Mouse (Mus musculus) embryonic facial prominence, embryonic 15.5 days (tissue): ENCODE measurements around the gene Slc29a1. TPM values are rescaled to one million over a fixed set of nuclear protein-coding genes. Genes with fewer than 3 reads are reported as not detected.

Experiments
- ATAC-seq: fragments of 200-750 bp; cut with Nextera tagmentation; 2 replicates; pipeline ENCODE4 v1.8.0; 2017; ENCODE audit warnings: low read depth, moderate TSS enrichment; ENCODE audit not compliant: insufficient number of reproducible peaks, low FRiP score, low TSS enrichment
- H3K27ac ChIP-seq: fragments of 300-500 bp; sonication (generic); replicated peaks from 2 replicates; pipeline ENCODE4 v1.5.1; 2015; ENCODE audit warnings: mild to moderate bottlenecking, inconsistent platforms
- H3K27me3 ChIP-seq: fragments of 300-500 bp; sonication (generic); 2 replicates; pipeline ENCODE4 v1.6.1; 2015; ENCODE audit warnings: inconsistent platforms
- H3K36me3 ChIP-seq: fragments of 300-500 bp; sonication (generic); 2 replicates; pipeline ENCODE4 v1.6.1; 2015; ENCODE audit warnings: mild to moderate bottlenecking, inconsistent platforms
- H3K4me1 ChIP-seq: fragments of 300-500 bp; sonication (generic); 2 replicates; pipeline ENCODE4 v1.6.1; 2015; ENCODE audit warnings: inconsistent platforms
- H3K4me2 ChIP-seq: fragments of 300-500 bp; sonication (generic); replicated peaks from 2 replicates; pipeline ENCODE4 v1.6.1; 2015; ENCODE audit warnings: mild to moderate bottlenecking, inconsistent platforms
- H3K4me3 ChIP-seq: fragments of 300-500 bp; sonication (generic); replicated peaks from 2 replicates; pipeline ENCODE4 v1.5.1; 2015; ENCODE audit warnings: mild to moderate bottlenecking, inconsistent platforms
- H3K9ac ChIP-seq: fragments of 300-500 bp; sonication (generic); 2 replicates; pipeline ENCODE4 v1.6.1; 2015; ENCODE audit warnings: inconsistent platforms
- H3K9me3 ChIP-seq: fragments of 300-500 bp; sonication (generic); replicated peaks from 2 replicates; pipeline ENCODE4 v1.6.1; 2016; ENCODE audit warnings: inconsistent platforms
- WGBS: fragments of 180-500 bp; shearing (Covaris S2); methylation state at CpG from one replicate; pipeline ENCODE4 v1.1.7; 2015; 5-methylcytosine and 5-hydroxymethylcytosine counted together
- polyA plus RNA-seq: library from polyadenylated mRNA; unstranded; fragments of >200 nt; fragmentation: Nextera tagmentation; extraction: Ambion mirVana; gene quantifications from 2 replicates; pipeline ENCODE4 v1.2.1, GENCODE M21; 2015

The Slc29a1 gene
- polyA plus RNA-seq, 1 experiment from 2014 or later, result 92.7 TPM

- no peak for ATAC-seq
- Histone ChIP-seq H3K9ac (no peak overlapping the region), H3K27ac (no peak overlapping the region), H3K36me3 (peaks cover 29% of the 10 kb centered on the region), H3K4me2 (no peak overlapping the region), H3K9me3 (no peaks in the 10 kb centered on the region), H3K27me3 (no peaks in the 10 kb centered on the region), H3K4me3 (no peak overlapping the region), H3K4me1 (peaks cover 51% of the 10 kb centered on the region)
- 97% methylated on average over 7 of the region's 7 CpGs for WGBS
Measured at GRCm38 (mm10) chr17:45589236-45589635, 10.2 kb downstream of the Slc29a1 start.

GRCm38 (mm10) chr17:45588370-45588769, 11.0 kb downstream of the Slc29a1 start:
- ATAC-seq, result no peak
- Histone ChIP-seq H3K9ac (no peak overlapping the region), H3K4me3 (no peak overlapping the region), H3K4me1 (peaks cover 47% of the 10 kb centered on the region), H3K4me2 (no peak overlapping the region), H3K9me3 (no peaks in the 10 kb centered on the region), H3K36me3 (peaks cover 29% of the 10 kb centered on the region), H3K27me3 (no peaks in the 10 kb centered on the region), H3K27ac (no peak overlapping the region)
- WGBS, result 90% methylated on average over 7 of the region's 7 CpGs

GRCm38 (mm10) chr17:45586449-45586837, 13.0 kb downstream of the Slc29a1 start:
- H3K4me2 ChIP-seq, result no peak overlapping the region

GRCm38 (mm10) chr17:45585725-45586448, 13.5 kb downstream of the Slc29a1 start:
- H3K9ac ChIP-seq, result 0 out of 2 replicates have a peak overlapping the region, but pooled peaks have one; percentile 5
- no peak for ATAC-seq
- H3K9me3 ChIP-seq, result no peaks in the 10 kb centered on the region
- 67% methylated on average over 23 of the region's 23 CpGs for WGBS
- peak overlapping the region; percentile 78 for H3K27ac ChIP-seq
- peaks cover 26% of the 10 kb centered on the region for H3K4me1 ChIP-seq
- H3K4me3 ChIP-seq, result no peak overlapping the region
- H3K36me3 ChIP-seq, result peaks cover 29% of the 10 kb centered on the region
- no peaks in the 10 kb centered on the region for H3K27me3 ChIP-seq
- H3K4me2 ChIP-seq, result no peak overlapping the region

More at GRCm38 (mm10) chr17:45586449-45586837, 13.0 kb downstream of the Slc29a1 start:
- Histone ChIP-seq H3K9ac (no peak overlapping the region), H3K27ac (no peak overlapping the region), H3K36me3 (peaks cover 29% of the 10 kb centered on the region), H3K9me3 (no peaks in the 10 kb centered on the region), H3K27me3 (no peaks in the 10 kb centered on the region), H3K4me1 (peaks cover 28% of the 10 kb centered on the region), H3K4me3 (no peak overlapping the region)
- WGBS, result 98% methylated on average over 3 of the region's 3 CpGs
- ATAC-seq, result no peak

GRCm38 (mm10) chr17:45584939-45585678, 14.3 kb downstream of the Slc29a1 start:
- peak; percentile 52; the same call in 1 of the 2 replicates for ATAC-seq
- Histone ChIP-seq H3K4me2 (peak overlapping the region; percentile 2; the same call in 1 of the 2 replicates), H3K4me1 (peaks cover 31% of the 10 kb centered on the region), H3K9me3 (no peaks in the 10 kb centered on the region), H3K27ac (peak overlapping the region; percentile 78), H3K9ac (0 out of 2 replicates have a peak overlapping the region, but pooled peaks have one; percentile 5), H3K27me3 (no peaks in the 10 kb centered on the region), H3K36me3 (peaks cover 29% of the 10 kb centered on the region), H3K4me3 (no peak overlapping the region)
- 29% methylated on average over 14 of the region's 14 CpGs for WGBS

GRCm38 (mm10) chr17:45584096-45584896, 15.1 kb downstream of the Slc29a1 start:
- Histone ChIP-seq H3K4me2 (peak overlapping the region; percentile 2; the same call in 1 of the 2 replicates), H3K4me3 (no peak overlapping the region), H3K9ac (no peak overlapping the region), H3K4me1 (peaks cover 31% of the 10 kb centered on the region), H3K27me3 (no peaks in the 10 kb centered on the region), H3K9me3 (no peaks in the 10 kb centered on the region), H3K27ac (peak overlapping the region; percentile 78), H3K36me3 (peaks cover 27% of the 10 kb centered on the region)
- 35% methylated on average over 12 of the region's 12 CpGs for WGBS
- peak; percentile 55 for ATAC-seq

- H3K27me3 ChIP-seq, result no peaks in the 10 kb centered on the region
- H3K4me2 ChIP-seq, result no peak overlapping the region
- H3K27ac ChIP-seq, result no peak overlapping the region
- no peaks in the 10 kb centered on the region for H3K9me3 ChIP-seq
- no peak overlapping the region for H3K4me3 ChIP-seq
- no peak overlapping the region for H3K9ac ChIP-seq
- no peak for ATAC-seq
- WGBS, result 62% methylated on average over 6 of the region's 6 CpGs
- peaks cover 31% of the 10 kb centered on the region for H3K4me1 ChIP-seq
- peaks cover 14% of the 10 kb centered on the region for H3K36me3 ChIP-seq
Measured at GRCm38 (mm10) chr17:45582715-45583355, 16.6 kb downstream of the Slc29a1 start.

- WGBS, result 90% methylated on average over 6 of the region's 6 CpGs
- no peak overlapping the region for H3K9ac ChIP-seq
- H3K27ac ChIP-seq, result no peak overlapping the region
- no peak overlapping the region for H3K4me3 ChIP-seq
- H3K9me3 ChIP-seq, result no peaks in the 10 kb centered on the region
- H3K4me1 ChIP-seq, result peaks cover 31% of the 10 kb centered on the region
- H3K36me3 ChIP-seq, result peaks cover 9% of the 10 kb centered on the region
- no peaks in the 10 kb centered on the region for H3K27me3 ChIP-seq
- no peak for ATAC-seq
- no peak overlapping the region for H3K4me2 ChIP-seq
Measured at GRCm38 (mm10) chr17:45582188-45582587, 17.2 kb downstream of the Slc29a1 start.

- Histone ChIP-seq H3K36me3 (peaks cover 3% of the 10 kb centered on the region), H3K27me3 (no peaks in the 10 kb centered on the region), H3K4me3 (no peak overlapping the region), H3K4me1 (peaks cover 31% of the 10 kb centered on the region), H3K9me3 (no peaks in the 10 kb centered on the region), H3K4me2 (no peak overlapping the region), H3K9ac (no peak overlapping the region), H3K27ac (no peak overlapping the region)
- 4% methylated on average over 2 of the region's 2 CpGs for WGBS
- ATAC-seq, result no peak
Measured at GRCm38 (mm10) chr17:45581567-45581983, 17.8 kb downstream of the Slc29a1 start.

GRCm38 (mm10) chr17:45580958-45581477, 18.4 kb downstream of the Slc29a1 start:
- peak overlapping the region; percentile 53 for H3K27ac ChIP-seq
- no peak overlapping the region for H3K4me3 ChIP-seq
- H3K27me3 ChIP-seq, result no peaks in the 10 kb centered on the region
- peak; percentile 39; the same call in 1 of the 2 replicates for ATAC-seq
- WGBS, result 27% methylated on average over 12 of the region's 12 CpGs
- no peak overlapping the region; the same call in 1 of the 2 replicates for H3K4me2 ChIP-seq
- no peaks in the 10 kb centered on the region for H3K36me3 ChIP-seq
- no peaks in the 10 kb centered on the region for H3K9me3 ChIP-seq
- H3K4me1 ChIP-seq, result peaks cover 30% of the 10 kb centered on the region
- H3K9ac ChIP-seq, result no peak overlapping the region
